Mouse (Mus musculus) CH12.LX (cell line): Measurements from ENCODE around the gene Nup210. TPM values are rescaled to one million over a fixed set of nuclear protein-coding genes. Genes with fewer than 3 reads are reported as not detected.

ENCODE experiments used
- DNase-seq: peaks from one replicate; pipeline ENCODE4 v3.0.0-alpha.2; 2013; ENCODE audit errors: extremely low read depth
- H3K27ac ChIP-seq: 2 replicates; pipeline ENCODE4 v1.5.1; 2012; ENCODE audit warnings: low read depth, mild to moderate bottlenecking, control low read depth, moderate library complexity; ENCODE audit not compliant: insufficient read depth
- H3K27me3 ChIP-seq: replicated peaks from 2 replicates; pipeline ENCODE3; 2012; ENCODE audit warnings: inconsistent platforms
- H3K36me3 ChIP-seq, 2 experiments: replicated peaks in 1 of 2; 2 replicates each; pipeline versions ENCODE3 to v1.6.1; 2012; ENCODE audit warnings: inconsistent platforms in 1 of 2, low read length in 1 of 2, mild to moderate bottlenecking in 1 of 2, mixed read lengths in 1 of 2, moderate library complexity in 1 of 2; ENCODE audit not compliant: control insufficient read depth in 1 of 2, insufficient read depth in 1 of 2
- H3K4me1 ChIP-seq, 2 experiments: 2 replicates each; pipeline ENCODE4 v1.6.1; 2012; ENCODE audit warnings: inconsistent platforms in 1 of 2, moderate library complexity in 1 of 2; ENCODE audit not compliant: insufficient read depth in 2 of 2, control insufficient read depth in 1 of 2
- H3K4me2 ChIP-seq: 2 replicates; pipeline ENCODE4 v1.6.1; 2012; ENCODE audit warnings: low read depth, mild to moderate bottlenecking, control low read depth; ENCODE audit not compliant: poor library complexity, insufficient read depth, severe bottlenecking
- H3K4me3 ChIP-seq, 3 experiments: fragments of 150-350 bp in 1 of 3; sonication (generic) in 1 of 3; replicated peaks in 1 of 3; 2 replicates each; pipeline versions ENCODE3 to v1.5.1; 2011 to 2012; ENCODE audit warnings: low read depth in 2 of 3, low read length in 2 of 3, mild to moderate bottlenecking in 2 of 3, moderate library complexity in 2 of 3, control low read depth in 1 of 3, improper control_type of control experiment in 1 of 3, inconsistent platforms in 1 of 3, mixed read lengths in 1 of 3; ENCODE audit not compliant: poor library complexity in 1 of 3
- H3K79me2 ChIP-seq: replicated peaks from 2 replicates; pipeline ENCODE4 v1.6.1; 2012; ENCODE audit warnings: mild to moderate bottlenecking, moderate library complexity; ENCODE audit not compliant: control insufficient read depth, poor library complexity, insufficient read depth, severe bottlenecking; ENCODE audit errors: extremely low read depth
- H3K9ac ChIP-seq: 2 replicates; pipeline ENCODE4 v1.6.1; 2012; ENCODE audit warnings: low read depth, mild to moderate bottlenecking, control low read depth, moderate library complexity; ENCODE audit not compliant: insufficient read depth
- H3K9me3 ChIP-seq: replicated peaks from 2 replicates; pipeline ENCODE3; 2012; ENCODE audit warnings: low read length, inconsistent platforms, mixed read lengths
- CHD1 ChIP-seq: IDR thresholded peaks from 2 replicates; pipeline ENCODE4 v1.6.1; 2012; ENCODE audit warnings: low read depth, low read length, improper control_type of control experiment, inconsistent platforms
- CHD2 ChIP-seq: IDR thresholded peaks from 2 replicates; pipeline ENCODE4 v1.6.1; 2011; ENCODE audit warnings: low read length, improper control_type of control experiment
- CTCF ChIP-seq, 2 experiments: IDR thresholded peaks in 1 of 2; conservative IDR thresholded peaks in 1 of 2; 2 replicates each; pipeline ENCODE4 v1.5.1; 2011 to 2012; ENCODE audit warnings: low read depth in 2 of 2, low read length in 2 of 2, improper control_type of control experiment in 1 of 2, inconsistent platforms in 1 of 2, mild to moderate bottlenecking in 1 of 2, moderate library complexity in 1 of 2
- E2F4 ChIP-seq: IDR thresholded peaks from 2 replicates; pipeline ENCODE4 v1.6.1; 2011; ENCODE audit warnings: low read depth, low read length, improper control_type of control experiment; ENCODE audit not compliant: insufficient replicate concordance
- ELF1 ChIP-seq: IDR thresholded peaks from 2 replicates; pipeline ENCODE4 v1.6.1; 2014; ENCODE audit warnings: low read depth, mild to moderate bottlenecking, inconsistent platforms, low read length, improper control_type of control experiment
- ETS1 ChIP-seq: conservative IDR thresholded peaks from 2 replicates; pipeline ENCODE4 v1.6.1; 2012; ENCODE audit warnings: low read depth, mild to moderate bottlenecking, inconsistent platforms, low read length, improper control_type of control experiment, moderate library complexity
- JUN ChIP-seq: IDR thresholded peaks from 2 replicates; pipeline ENCODE4 v1.6.1; 2011; ENCODE audit warnings: low read depth, mild to moderate bottlenecking, low read length, improper control_type of control experiment, moderate library complexity; ENCODE audit not compliant: insufficient read depth
- MAFK ChIP-seq: IDR thresholded peaks from 2 replicates; pipeline ENCODE4 v1.6.1; 2011; ENCODE audit warnings: low read length, improper control_type of control experiment; ENCODE audit not compliant: insufficient replicate concordance
- MAZ ChIP-seq: IDR thresholded peaks from 2 replicates; pipeline ENCODE4 v1.6.1; 2012; ENCODE audit warnings: low read depth, mild to moderate bottlenecking, inconsistent platforms, low read length, improper control_type of control experiment, moderate library complexity
- MXI1 ChIP-seq: IDR thresholded peaks from 2 replicates; pipeline ENCODE4 v1.6.1; 2011; ENCODE audit warnings: mild to moderate bottlenecking, low read depth, low read length, improper control_type of control experiment
- MYC ChIP-seq: IDR thresholded peaks from 2 replicates; pipeline ENCODE4 v1.6.1; 2011; ENCODE audit warnings: low read depth, mild to moderate bottlenecking, improper control_type of control experiment, low read length
- NELFE ChIP-seq: IDR thresholded peaks from 2 replicates; pipeline ENCODE4 v1.6.1; 2011; ENCODE audit warnings: low read depth, low read length, improper control_type of control experiment
- NRF1 ChIP-seq: IDR thresholded peaks from 2 replicates; pipeline ENCODE4 v1.6.1; 2014; ENCODE audit warnings: low read depth, mild to moderate bottlenecking, inconsistent platforms, low read length, improper control_type of control experiment, moderate library complexity
- PAX5 ChIP-seq: IDR thresholded peaks from 2 replicates; pipeline ENCODE4 v1.6.1; 2012; ENCODE audit warnings: low read length, inconsistent platforms, mixed read lengths
- SIN3A ChIP-seq: IDR thresholded peaks from 2 replicates; pipeline ENCODE4 v1.6.1; 2012; ENCODE audit warnings: low read length, improper control_type of control experiment, inconsistent platforms
- SMC3 ChIP-seq: IDR thresholded peaks from 2 replicates; pipeline ENCODE4 v1.6.1; 2011; ENCODE audit warnings: low read depth, low read length, improper control_type of control experiment
- TCF12 ChIP-seq: IDR thresholded peaks from 2 replicates; pipeline ENCODE4 v1.6.1; 2014; ENCODE audit warnings: low read depth, mild to moderate bottlenecking, inconsistent platforms, low read length, improper control_type of control experiment
- UBTF ChIP-seq: IDR thresholded peaks from 2 replicates; pipeline ENCODE4 v1.6.1; 2012; ENCODE audit warnings: low read depth, mild to moderate bottlenecking, inconsistent platforms, low read length, improper control_type of control experiment, moderate library complexity
- ZC3H11A ChIP-seq: IDR thresholded peaks from 2 replicates; pipeline ENCODE4 v1.6.1; 2012; ENCODE audit warnings: low read depth, mild to moderate bottlenecking, inconsistent platforms, low read length, improper control_type of control experiment
- ZMIZ1 ChIP-seq: IDR thresholded peaks from 2 replicates; pipeline ENCODE4 v1.6.1; 2012; ENCODE audit warnings: low read depth, mild to moderate bottlenecking, inconsistent platforms, low read length, improper control_type of control experiment
- ZNF384 ChIP-seq: IDR thresholded peaks from 2 replicates; pipeline ENCODE4 v1.6.1; 2012; ENCODE audit warnings: low read depth, low read length, improper control_type of control experiment, inconsistent platforms
- dilution Hi-C: fragments of 300-500 bp; cut with MboI; formaldehyde crosslinking; loops from 2 replicates; pipeline ENCODE4 v1.14.3; 2020; ENCODE audit warnings: low sequenced_read_pairs; ENCODE audit not compliant: extremely low pct_unique_long_range_greater_than_20kb, extremely low pct_ligation_motif_present
- in situ Hi-C: fragments of 300-500 bp; cut with MboI; formaldehyde crosslinking; loops from 3 replicates; pipeline ENCODE4 v1.14.3; 2019; ENCODE audit warnings: low sequenced_read_pairs, low pct_ligation_motif_present, low pct_unique_long_range_greater_than_20kb, mixed read lengths
- polyA plus RNA-seq: library from polyadenylated mRNA; unstranded; fragments of >175 nt; gene quantifications from 2 replicates; pipeline ENCODE4 v1.2.1, GENCODE M21; 2012; ENCODE audit warnings: low read depth; ENCODE audit not compliant: insufficient read length
- total RNA-seq, 2 experiments: library from RNA; depleted of rRNA; stranded (reverse); fragments of 300-350 nt in 1 of 2; fragments of >200 nt in 1 of 2; gene quantifications; 2 replicates each; pipeline ENCODE4 v1.2.3; 2012 to 2014

The Nup210 gene
- total and polyA plus RNA-seq, 3 experiments, result 41.9 to 103 (median 73.1) TPM

DNA sequence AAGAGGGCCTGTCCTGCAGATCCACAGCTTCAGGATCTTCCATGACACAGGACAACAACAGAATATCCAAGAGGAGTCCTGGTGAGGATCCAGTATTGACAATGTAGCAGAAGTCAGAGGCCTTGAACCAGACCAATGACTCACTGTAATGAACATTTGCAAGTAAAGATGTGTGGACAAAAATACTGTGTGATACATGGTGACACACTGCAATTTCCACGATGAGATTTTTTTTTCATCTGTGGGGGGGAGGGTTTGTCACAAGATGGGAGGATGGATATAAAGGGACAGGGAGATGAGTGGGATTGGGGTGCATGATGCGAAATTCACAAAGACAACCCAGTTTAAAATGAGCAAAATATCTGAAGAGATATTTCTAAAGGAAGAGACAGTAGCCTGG lies 120.4 kb downstream of the Nup210 start:
- Histone ChIP-seq H3K4me3 (no peak overlapping the region), H3K36me3 (no peaks in the 10 kb centered on the region), H3K9me3 (peaks cover 9% of the 10 kb centered on the region), H3K9ac (no peak overlapping the region), H3K79me2 (no peaks in the 10 kb centered on the region), H3K27me3 (no peaks in the 10 kb centered on the region), H3K4me1 (peaks cover 0 to 4% of the 10 kb centered on the region in 2 experiments; a peak in 1 of 4 replicates), H3K27ac (no peak overlapping the region), H3K4me2 (no peak overlapping the region)
- in situ Hi-C loops (no loop called here), dilution Hi-C loops (no loop called here)
- TF ChIP-seq TCF12 (no peak), ZMIZ1 (no peak), CHD1 (no peak), MAZ (no peak), UBTF (no peak), MXI1 (no peak)
- no peak for DNase-seq

DNA sequence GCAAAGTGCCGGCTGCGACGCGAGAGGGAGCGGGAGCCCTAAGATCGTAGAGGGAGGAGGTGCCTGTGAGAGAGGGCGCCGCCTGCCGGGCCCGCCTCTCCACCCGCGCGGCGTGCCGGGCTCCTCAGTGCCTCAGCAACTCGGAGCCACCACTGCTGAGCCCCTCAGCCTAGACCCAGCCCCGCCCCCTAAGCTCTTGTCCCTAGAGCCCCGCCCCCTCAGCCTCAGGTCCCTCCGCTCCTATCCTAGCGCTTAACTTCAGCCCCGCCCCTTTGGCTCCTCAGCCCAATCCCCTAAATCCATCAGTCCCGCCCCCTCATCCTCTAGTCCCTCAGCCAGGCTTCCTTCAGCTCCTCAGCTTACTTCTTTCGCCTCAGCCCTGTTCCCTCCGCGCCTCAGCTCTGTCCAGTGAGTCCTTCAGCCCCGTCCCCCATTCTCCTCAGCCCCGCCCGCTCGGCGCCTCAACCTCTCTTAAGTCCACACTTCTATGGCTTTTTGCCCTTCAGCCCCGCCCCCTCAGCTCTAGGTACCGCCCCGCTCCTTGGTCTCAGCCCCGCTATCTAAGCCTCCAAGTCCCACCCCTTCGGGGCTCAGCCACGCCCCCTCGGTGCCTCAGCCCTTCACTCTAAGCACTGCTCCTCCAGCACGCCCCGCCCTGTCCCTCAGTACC lies 127.8 kb downstream of the Nup210 start, which contains the start of gene Iqsec1:
Gene Iqsec1, minus strand, starts transcription at position 38 of the 670 bp plus-strand sequence.
- Histone ChIP-seq H3K9ac (no peak within 1 kb of the TSS), H3K27ac (no peak within 1 kb of the TSS), H3K4me3 (peak within 1 kb of the TSS in 2 of 3 experiments; percentile 22 to 64), H3K27me3 (peaks cover 58% of the 10 kb centered on the region), H3K36me3 (no peaks in the 10 kb centered on the region), H3K79me2 (no peaks in the 10 kb centered on the region), H3K4me1 (peaks cover 0 to 2% of the 10 kb centered on the region in 2 experiments; a peak in 2 of 4 replicates), H3K4me2 (peak within 1 kb of the TSS; percentile 74), H3K9me3 (peaks cover 27% of the 10 kb centered on the region)
- DNase-seq, result peak; percentile 74
- in situ Hi-C loops (no loop called here), dilution Hi-C loops (no loop called here)
- TF ChIP-seq SMC3 (peak; percentile 29), CTCF (conservative IDR thresholded peaks at IDR 0.05 in 1 of 2, IDR thresholded peaks at IDR 0.05 in 1 of 2; ENCODE audit: low read depth in 2 of 2, low read length in 2 of 2) (peak in 1 of 2 experiments; percentile 56; a peak in 2 of 4 replicates), MAZ (0 out of 2 replicates have a peak, but pooled peaks have one; percentile 40), E2F4 (no peak)

GRCm38 (mm10) chr6:90988299-90988625 lies 128.4 kb downstream of the Nup210 start:
- no peaks in the 10 kb centered on the region for H3K79me2 ChIP-seq
- dilution Hi-C loops, result no loop called here

More at GRCm38 (mm10) chr6:90988299-90988625, 128.4 kb downstream of the Nup210 start:
- Histone ChIP-seq H3K4me2 (peak overlapping the region; percentile 74), H3K9ac (no peak overlapping the region), H3K9me3 (peaks cover 25% of the 10 kb centered on the region), H3K4me3 (peak overlapping the region in 2 of 3 experiments; percentile 22 to 64), H3K36me3 (no peaks in the 10 kb centered on the region), H3K4me1 (peaks cover 0 to 2% of the 10 kb centered on the region in 2 experiments; a peak in 2 of 4 replicates), H3K27me3 (peaks cover 64% of the 10 kb centered on the region), H3K27ac (no peak overlapping the region)
- in situ Hi-C loops, result no loop called here
- TF ChIP-seq JUN (no peak), CHD2 (no peak), ETS1 (no peak), MAZ (no peak), SMC3 (no peak), ZNF384 (no peak), MYC (no peak), TCF12 (no peak), ZC3H11A (no peak), ELF1 (no peak), SIN3A (no peak), NRF1 (no peak), E2F4 (no peak), MAFK (no peak), PAX5 (no peak), CHD1 (no peak), NELFE (no peak)
- no peak for DNase-seq
